Mouse (Mus musculus) heart, postnatal 36 days (tissue): Measurements from ENCODE around the gene Lcn3. TPM values are rescaled to one million over a fixed set of nuclear protein-coding genes. Genes with fewer than 3 reads are reported as not detected.

ENCODE experiments used
- total RNA-seq, 2 experiments: library from RNA; stranded (reverse); gene quantifications; 2 replicates each; pipeline ENCODE4 v1.2.3; 2021

Lcn3 gene
- total RNA-seq, 2 experiments from 2014 or later: not detected

Other genes with a start within 250 kb of the Lcn3 start
- gene Traf2, start 218.6 kb upstream of the Lcn3 start, total RNA-seq: 10 to 100 TPM; 14.3 to 14.6 TPM
- gene Edf1, start 207.7 kb upstream of the Lcn3 start, total RNA-seq: 100 to 1,000 TPM; 215 to 227 TPM
- 1 to 10 TPM in 1 of 2 experiments, under 1 TPM in 1; 0.65 to 2.5 TPM for gene Mamdc4, start 190.7 kb upstream of the Lcn3 start, total RNA-seq
- gene Phpt1, start 190.3 kb upstream of the Lcn3 start, total RNA-seq: 10 to 100 TPM; 64.1 to 67.4 TPM
- under 1 TPM; 0.08 TPM for gene Ajm1, start 183.8 kb upstream of the Lcn3 start, total RNA-seq
- 10 to 100 TPM; 60.9 to 62.5 TPM for gene Rabl6, start 157.0 kb upstream of the Lcn3 start, total RNA-seq
- not detected for gene Ccdc183, start 147.9 kb upstream of the Lcn3 start, total RNA-seq
- 10 to 100 TPM; 24.1 to 29.5 TPM for gene Tmem141, start 143.6 kb upstream of the Lcn3 start, total RNA-seq
- 1 to 10 TPM; 5.2 to 7.5 TPM for gene Fcna, start 137.5 kb upstream of the Lcn3 start, total RNA-seq
- under 1 TPM in 1 of 2 experiments, not detected in 1; 0.73 TPM for gene Lcn8, start 112.4 kb upstream of the Lcn3 start, total RNA-seq
- not detected for gene Lcn5, start 107.6 kb upstream of the Lcn3 start, total RNA-seq
- not detected for gene Lcn6, start 88.8 kb upstream of the Lcn3 start, total RNA-seq
- gene Lcn10, start 82.8 kb upstream of the Lcn3 start, total RNA-seq: not detected
- gene Obp2a, start 65.5 kb upstream of the Lcn3 start, total RNA-seq: not detected
- gene Bmyc, start 58.8 kb upstream of the Lcn3 start, total RNA-seq: 10 to 100 TPM; 12.2 to 13.4 TPM
- gene Obp2b, start 28.6 kb upstream of the Lcn3 start, total RNA-seq: not detected
- gene Lcn11, start 11.4 kb downstream of the Lcn3 start, total RNA-seq: not detected
- not detected for gene Gm13539, start 16.7 kb downstream of the Lcn3 start, total RNA-seq
- gene Glt6d1, start 50.3 kb downstream of the Lcn3 start, total RNA-seq: not detected
- gene Lcn9, start 57.6 kb downstream of the Lcn3 start, total RNA-seq: not detected
- gene Sohlh1, start 81.7 kb downstream of the Lcn3 start, total RNA-seq: not detected
- under 1 TPM; 0.22 to 0.27 TPM for gene Kcnt1, start 98.2 kb downstream of the Lcn3 start, total RNA-seq
- 10 to 100 TPM; 37.9 to 46.2 TPM for gene Camsap1, start 217.7 kb downstream of the Lcn3 start, total RNA-seq